Mouse (Mus musculus): ENCODE results near the gene Tmem239.
A peak's percentile ranks its signal among the peaks of the same experiment; 100 is the strongest.

Tmem239 gene

GRCm38 (mm10) chr2:130411558-130412495 lies 5.5 kb downstream of the Tmem239 start:
- DNase-seq (ENCODE audit: low read depth, low spot score) = peak; percentile 23

GRCm38 (mm10) chr2:130412775-130413174 lies 6.5 kb downstream of the Tmem239 start:
- DNase-seq (ENCODE audit: low read depth, low spot score) = no peak

- no peak for DNase-seq (ENCODE audit: low read depth, low spot score)
These were observed 8.0 kb downstream of the Tmem239 start for GRCm38 (mm10) chr2:130414094-130414856.

GRCm38 (mm10) chr2:130421781-130422620 lies 15.7 kb downstream of the Tmem239 start:
- DNase-seq (ENCODE audit: low read depth, low spot score) = no peak

- peak; percentile 53 for DNase-seq (ENCODE audit: low read depth, low spot score)
These were observed 17.3 kb downstream of the Tmem239 start for GRCm38 (mm10) chr2:130423397-130424125.

- DNase-seq (ENCODE audit: low read depth, low spot score) = peak; percentile 93
These were observed 18.0 kb downstream of the Tmem239 start, which contains the start of the genes Vps16 and Pced1a for GRCm38 (mm10) chr2:130424126-130424853. TSS of gene Vps16 (plus strand) at chr2:130424339. TSS of gene Pced1a (minus strand) at chr2:130424701.

GRCm38 (mm10) chr2:130425112-130425511 lies 18.8 kb downstream of the Tmem239 start:
- peak; percentile 27 for DNase-seq (ENCODE audit: low read depth, low spot score)

GRCm38 (mm10) chr2:130429851-130430250 lies 23.6 kb downstream of the Tmem239 start:
- DNase-seq (ENCODE audit: low read depth, low spot score) = no peak

GRCm38 (mm10) chr2:130430484-130430883 lies 24.2 kb downstream of the Tmem239 start:
- no peak for DNase-seq (ENCODE audit: low read depth, low spot score)

GRCm38 (mm10) chr2:130432157-130432556 lies 25.9 kb downstream of the Tmem239 start:
- DNase-seq (ENCODE audit: low read depth, low spot score) = no peak

- DNase-seq (ENCODE audit: low read depth, low spot score) = no peak
These were observed 26.9 kb downstream of the Tmem239 start for GRCm38 (mm10) chr2:130433152-130433551.

- DNase-seq (ENCODE audit: low read depth, low spot score) = no peak
These were observed 30.5 kb downstream of the Tmem239 start for GRCm38 (mm10) chr2:130436769-130437168.

- DNase-seq (ENCODE audit: low read depth, low spot score) = no peak
These were observed 32.6 kb downstream of the Tmem239 start for GRCm38 (mm10) chr2:130438861-130439260.

- no peak for DNase-seq (ENCODE audit: low read depth, low spot score)
These were observed 33.7 kb downstream of the Tmem239 start for GRCm38 (mm10) chr2:130439840-130440480.

GRCm38 (mm10) chr2:130442162-130442561 lies 35.9 kb downstream of the Tmem239 start:
- no peak for DNase-seq (ENCODE audit: low read depth, low spot score)

- DNase-seq (ENCODE audit: low read depth, low spot score) = no peak
These were observed 42.2 kb downstream of the Tmem239 start for GRCm38 (mm10) chr2:130448449-130448848.

GRCm38 (mm10) chr2:130449021-130449793 lies 42.9 kb downstream of the Tmem239 start:
- no peak for DNase-seq (ENCODE audit: low read depth, low spot score)

GRCm38 (mm10) chr2:130449794-130450433 lies 43.6 kb downstream of the Tmem239 start, which contains the start of gene Ptpra:
TSS of gene Ptpra (plus strand) at chr2:130450278.
- DNase-seq (ENCODE audit: low read depth, low spot score) = peak; percentile 76
